Mouse (Mus musculus) liver, postnatal 0 days (tissue): ENCODE results near the gene Ifrd2.

Source experiments
- CTCF ChIP-seq: sonication (generic); IDR thresholded peaks from 2 replicates; pipeline ENCODE4 v1.5.1; 2016; ENCODE audit warnings: antibody characterized with exemption, low read depth
- EP300 ChIP-seq: IDR thresholded peaks from 2 replicates; pipeline ENCODE4 v1.6.1; 2016; ENCODE audit warnings: antibody characterized with exemption, low read depth, mild to moderate bottlenecking

- TF ChIP-seq CTCF, result no peak
- TF ChIP-seq EP300, result no peak
Measured at GRCm38 (mm10) chr9:107594281-107595062, 7.0 kb downstream of the Ifrd2 start.
